Mouse (Mus musculus) C2C12 (cell line): Measurements from ENCODE around the gene Ensa.

Experiments used
- CEBPB ChIP-seq: IDR thresholded peaks from one replicate; pipeline ENCODE4 v1.6.1; 2011; ENCODE audit warnings: low read depth, mild to moderate bottlenecking, control low read depth, moderate library complexity
- CTCF ChIP-seq: IDR thresholded peaks from one replicate; pipeline ENCODE4 v1.5.1; 2011; ENCODE audit not compliant: control insufficient read depth, insufficient read depth, insufficient read length
- MAX ChIP-seq: IDR thresholded peaks from one replicate; pipeline ENCODE4 v1.6.1; 2011; ENCODE audit warnings: mild to moderate bottlenecking, control low read depth
- MYOD1 ChIP-seq: IDR thresholded peaks from one replicate; pipeline ENCODE4 v1.6.1; 2011; ENCODE audit warnings: low read depth; ENCODE audit not compliant: control insufficient read depth, insufficient read length
- MYOG ChIP-seq: IDR thresholded peaks from one replicate; pipeline ENCODE4 v1.6.1; 2011; ENCODE audit not compliant: control insufficient read depth, insufficient read length; ENCODE audit errors: extremely low read depth
- USF1 ChIP-seq: IDR thresholded peaks from one replicate; pipeline ENCODE4 v1.6.1; 2011; ENCODE audit warnings: low read depth, mild to moderate bottlenecking, control low read depth, moderate library complexity

DNA sequence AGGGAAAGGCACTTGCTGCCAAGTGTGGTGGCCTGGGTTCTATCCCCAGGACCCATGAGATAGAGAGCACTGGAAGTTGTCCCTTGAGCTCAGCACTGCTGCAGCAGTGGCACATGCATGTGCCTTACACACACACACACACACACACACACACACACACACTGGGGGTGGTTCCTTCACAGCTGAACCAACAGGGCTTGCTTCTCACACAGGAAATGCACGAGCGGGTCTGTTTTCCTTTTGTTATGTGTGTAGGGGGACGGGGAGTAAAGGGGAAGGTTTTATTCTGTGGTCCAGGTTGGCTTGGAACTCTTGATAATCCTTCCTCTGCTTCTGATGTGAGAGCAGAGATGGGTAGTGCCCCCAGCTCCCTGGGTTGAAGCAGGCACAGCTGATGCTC is 47.7 kb downstream of the Ensa start:
- no peak for TF ChIP-seq CTCF
- TF ChIP-seq MYOG = no peak
- no peak for TF ChIP-seq MYOD1
- TF ChIP-seq MAX = no peak
- no peak for TF ChIP-seq USF1
- no peak for TF ChIP-seq CEBPB
